Mouse (Mus musculus): ENCODE measurements around the gene Bcl6.

The Bcl6 gene

GRCm38 (mm10) chr16:23991170-23991569 is 2.5 kb upstream of the Bcl6 start:
- DNase-seq (ENCODE audit: low spot score in 2 of 2), result peak; percentile 87 to 91

- DNase-seq (ENCODE audit: low spot score in 2 of 2), result no peak
Observed at GRCm38 (mm10) chr16:23990161-23990970, 1.7 kb upstream of the Bcl6 start.

- no peak for DNase-seq (ENCODE audit: low spot score in 2 of 2)
Observed at GRCm38 (mm10) chr16:23989209-23990160, 833 bp upstream of the Bcl6 start.

GRCm38 (mm10) chr16:23988157-23988465 is 541 bp downstream of the Bcl6 start:
- no peak for DNase-seq (ENCODE audit: low spot score in 2 of 2)

GRCm38 (mm10) chr16:23987341-23988156 is 1.1 kb downstream of the Bcl6 start:
- DNase-seq (ENCODE audit: low spot score in 2 of 2), result peak in 1 of 2 experiments; percentile 51

GRCm38 (mm10) chr16:23986871-23987270 is 1.8 kb downstream of the Bcl6 start:
- no peak for DNase-seq (ENCODE audit: low spot score in 2 of 2)

GRCm38 (mm10) chr16:23986176-23986575 is 2.5 kb downstream of the Bcl6 start:
- no peak for DNase-seq (ENCODE audit: low spot score in 2 of 2)

- no peak for DNase-seq (ENCODE audit: low spot score in 2 of 2)
Observed at GRCm38 (mm10) chr16:23985467-23985861, 3.2 kb downstream of the Bcl6 start.

- DNase-seq (ENCODE audit: low spot score in 2 of 2), result peak; percentile 24 to 30
Observed at GRCm38 (mm10) chr16:23984760-23985466, 3.7 kb downstream of the Bcl6 start.

- peak; percentile 87 to 93 for DNase-seq (ENCODE audit: low spot score in 2 of 2)
Observed at GRCm38 (mm10) chr16:23984183-23984582, 4.5 kb downstream of the Bcl6 start.

GRCm38 (mm10) chr16:23982891-23983588 is 5.6 kb downstream of the Bcl6 start:
- peak; percentile 74 to 91 for DNase-seq (ENCODE audit: low spot score in 2 of 2)

GRCm38 (mm10) chr16:23981925-23982851 is 6.5 kb downstream of the Bcl6 start:
- DNase-seq (ENCODE audit: low spot score in 2 of 2), result peak; percentile 29 to 70

- DNase-seq (ENCODE audit: low spot score in 2 of 2), result no peak
Observed at GRCm38 (mm10) chr16:23980991-23981720, 7.5 kb downstream of the Bcl6 start.

GRCm38 (mm10) chr16:23980201-23980870 is 8.3 kb downstream of the Bcl6 start:
- no peak for DNase-seq (ENCODE audit: low spot score in 2 of 2)

- no peak for DNase-seq (ENCODE audit: low spot score in 2 of 2)
Observed at GRCm38 (mm10) chr16:23979446-23979845, 9.2 kb downstream of the Bcl6 start.

GRCm38 (mm10) chr16:23978495-23978894 is 10.2 kb downstream of the Bcl6 start:
- no peak for DNase-seq (ENCODE audit: low spot score in 2 of 2)

- DNase-seq (ENCODE audit: low spot score in 2 of 2), result no peak
Observed at GRCm38 (mm10) chr16:23977732-23978131, 10.9 kb downstream of the Bcl6 start.

- no peak for DNase-seq (ENCODE audit: low spot score in 2 of 2)
Observed at GRCm38 (mm10) chr16:23976196-23976595, 12.5 kb downstream of the Bcl6 start.

Measured in cerebellum, postnatal 4 days (tissue).